Mouse (Mus musculus) midbrain, embryonic 16.5 days (tissue): Measurements from ENCODE around the gene Ubxn11. TPM values are rescaled to one million over a fixed set of nuclear protein-coding genes. Genes with fewer than 3 reads are reported as not detected.

ENCODE experiments used
- ATAC-seq: fragments of 200-750 bp; cut with Nextera tagmentation; 2 replicates; pipeline ENCODE4 v1.8.0; 2017; ENCODE audit warnings: moderate TSS enrichment
- H3K27ac ChIP-seq: fragments of 300-500 bp; sonication (generic); 2 replicates; pipeline ENCODE4 v1.5.1; 2014; ENCODE audit warnings: mild to moderate bottlenecking, low read length, mixed read lengths
- H3K27me3 ChIP-seq: fragments of 300-500 bp; sonication (generic); 2 replicates; pipeline ENCODE4 v1.6.1; 2014; ENCODE audit warnings: low read depth, low read length, mixed read lengths; ENCODE audit not compliant: control insufficient read depth, insufficient read depth
- H3K36me3 ChIP-seq: fragments of 300-500 bp; sonication (generic); 2 replicates; pipeline ENCODE4 v1.6.1; 2014; ENCODE audit warnings: mild to moderate bottlenecking, low read length, moderate library complexity, mixed read lengths; ENCODE audit not compliant: control insufficient read depth, insufficient read depth
- H3K4me1 ChIP-seq: fragments of 300-500 bp; sonication (generic); 2 replicates; pipeline ENCODE4 v1.6.1; 2014; ENCODE audit warnings: mild to moderate bottlenecking, low read length, mixed read lengths; ENCODE audit not compliant: control insufficient read depth, insufficient read depth
- H3K4me2 ChIP-seq: fragments of 300-500 bp; sonication (generic); 2 replicates; pipeline ENCODE4 v1.6.1; 2014; ENCODE audit warnings: mild to moderate bottlenecking, low read length, mixed read lengths
- H3K4me3 ChIP-seq: fragments of 300-500 bp; sonication (generic); 2 replicates; pipeline ENCODE4 v1.5.1; 2014; ENCODE audit warnings: low read depth, mild to moderate bottlenecking, low read length, moderate library complexity, mixed read lengths
- H3K9ac ChIP-seq: fragments of 300-500 bp; sonication (generic); 2 replicates; pipeline ENCODE4 v1.6.1; 2014; ENCODE audit warnings: low read depth, low read length, mixed read lengths
- H3K9me3 ChIP-seq: fragments of 300-500 bp; sonication (generic); replicated peaks from 2 replicates; pipeline ENCODE4 v1.6.1; 2014; ENCODE audit warnings: mild to moderate bottlenecking, low read length, mixed read lengths; ENCODE audit not compliant: control insufficient read depth, poor library complexity, severe bottlenecking
- WGBS: fragments of 180-500 bp; shearing (Covaris S2); extraction: QIAGEN DNeasy Blood & Tissue Kit; methylation state at CpG from one replicate; pipeline ENCODE4 v1.1.7; 2014; 5-methylcytosine and 5-hydroxymethylcytosine counted together
- polyA plus RNA-seq: library from polyadenylated mRNA; unstranded; fragments of >200 nt; fragmentation: Nextera tagmentation; extraction: Ambion mirVana; gene quantifications from 2 replicates; pipeline ENCODE4 v1.2.1, GENCODE M21; 2015

The Ubxn11 gene
- polyA plus RNA-seq, 1 experiment from 2014 or later = 18.4 TPM

DNA sequence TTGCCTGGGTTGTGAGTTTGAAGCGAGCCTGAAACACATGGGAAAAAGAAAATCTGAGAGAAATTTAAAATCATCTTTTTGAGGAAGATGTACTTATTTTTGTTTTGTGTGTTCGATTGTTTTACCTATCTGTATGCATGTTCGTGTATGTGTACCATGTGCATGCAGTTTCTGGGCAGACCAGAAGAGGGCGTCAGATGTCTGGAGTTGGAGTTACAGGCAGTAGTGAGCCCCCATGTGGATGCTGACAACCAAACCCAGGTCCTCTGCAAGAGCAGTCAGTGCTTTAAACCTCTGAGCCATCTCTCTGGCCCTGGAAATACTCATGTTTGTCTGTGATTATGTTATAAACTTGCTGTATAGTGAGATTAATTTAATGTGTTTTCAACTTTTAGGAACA, 17.4 kb upstream of the Ubxn11 start:
- Histone ChIP-seq H3K9ac (no peak overlapping the region), H3K27ac (no peak overlapping the region), H3K9me3 (no peaks in the 10 kb centered on the region), H3K4me2 (no peak overlapping the region), H3K4me3 (no peak overlapping the region), H3K4me1 (peaks cover 2% of the 10 kb centered on the region; the same call in 1 of the 2 replicates), H3K27me3 (peaks cover 14% of the 10 kb centered on the region), H3K36me3 (no peaks in the 10 kb centered on the region)
- no peak for ATAC-seq
- WGBS = 88% methylated on average over 4 of the region's 4 CpGs

DNA sequence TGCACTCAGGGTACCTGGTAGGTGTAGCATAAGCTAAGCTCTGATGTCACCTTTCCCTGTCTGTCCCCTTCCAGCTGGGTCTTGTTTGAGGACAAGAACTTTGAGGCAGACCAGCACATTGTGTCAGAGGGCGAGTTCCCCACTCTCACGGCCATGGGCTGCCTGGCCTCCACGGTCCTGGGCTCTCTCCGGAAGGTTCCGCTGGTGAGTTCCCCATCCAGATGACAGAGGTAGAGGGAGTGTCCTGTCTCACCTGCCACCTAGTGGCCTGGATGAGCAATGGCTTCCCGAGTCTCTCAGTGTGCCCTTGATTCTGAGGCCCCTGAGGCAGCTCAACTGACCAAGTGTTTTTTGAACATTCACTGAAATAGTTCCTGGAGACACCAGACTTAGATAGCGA, 15.0 kb upstream of the Ubxn11 start:
- Histone ChIP-seq H3K4me2 (peak overlapping the region; percentile 18; the same call in 1 of the 2 replicates), H3K4me3 (no peak overlapping the region), H3K36me3 (no peaks in the 10 kb centered on the region), H3K27ac (no peak overlapping the region), H3K9me3 (no peaks in the 10 kb centered on the region), H3K9ac (no peak overlapping the region), H3K4me1 (no peaks in the 10 kb centered on the region; the same call in 1 of the 2 replicates), H3K27me3 (peaks cover 7% of the 10 kb centered on the region)
- 41% methylated on average over 7 of the region's 7 CpGs for WGBS
- no peak for ATAC-seq

DNA sequence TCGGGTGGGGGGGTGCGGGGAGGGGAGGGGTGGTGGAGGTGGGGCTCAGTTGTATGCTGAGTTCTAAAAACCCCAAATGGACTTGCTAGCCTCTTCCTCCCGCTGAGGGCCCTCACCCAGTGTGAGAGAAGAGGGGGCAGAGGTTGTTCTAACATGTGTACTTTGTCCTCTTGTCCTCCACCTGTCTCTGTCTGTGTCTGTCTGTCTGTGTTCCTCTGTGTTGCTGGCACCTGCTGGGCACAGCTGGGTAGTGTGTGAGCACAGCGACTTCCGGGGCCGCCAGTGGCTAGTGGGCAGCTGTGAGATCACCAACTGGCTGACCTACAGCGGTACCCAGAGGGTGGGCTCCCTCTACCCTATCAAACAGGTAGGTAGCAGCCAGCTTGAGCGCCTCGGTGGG, 13.3 kb upstream of the Ubxn11 start:
- Histone ChIP-seq H3K9ac (no peak overlapping the region), H3K9me3 (no peaks in the 10 kb centered on the region), H3K36me3 (no peaks in the 10 kb centered on the region), H3K4me2 (no peak overlapping the region), H3K27ac (no peak overlapping the region), H3K4me1 (no peaks in the 10 kb centered on the region), H3K4me3 (no peak overlapping the region), H3K27me3 (no peaks in the 10 kb centered on the region)
- WGBS = 86% methylated on average over 9 of the region's 9 CpGs
- no peak for ATAC-seq

DNA sequence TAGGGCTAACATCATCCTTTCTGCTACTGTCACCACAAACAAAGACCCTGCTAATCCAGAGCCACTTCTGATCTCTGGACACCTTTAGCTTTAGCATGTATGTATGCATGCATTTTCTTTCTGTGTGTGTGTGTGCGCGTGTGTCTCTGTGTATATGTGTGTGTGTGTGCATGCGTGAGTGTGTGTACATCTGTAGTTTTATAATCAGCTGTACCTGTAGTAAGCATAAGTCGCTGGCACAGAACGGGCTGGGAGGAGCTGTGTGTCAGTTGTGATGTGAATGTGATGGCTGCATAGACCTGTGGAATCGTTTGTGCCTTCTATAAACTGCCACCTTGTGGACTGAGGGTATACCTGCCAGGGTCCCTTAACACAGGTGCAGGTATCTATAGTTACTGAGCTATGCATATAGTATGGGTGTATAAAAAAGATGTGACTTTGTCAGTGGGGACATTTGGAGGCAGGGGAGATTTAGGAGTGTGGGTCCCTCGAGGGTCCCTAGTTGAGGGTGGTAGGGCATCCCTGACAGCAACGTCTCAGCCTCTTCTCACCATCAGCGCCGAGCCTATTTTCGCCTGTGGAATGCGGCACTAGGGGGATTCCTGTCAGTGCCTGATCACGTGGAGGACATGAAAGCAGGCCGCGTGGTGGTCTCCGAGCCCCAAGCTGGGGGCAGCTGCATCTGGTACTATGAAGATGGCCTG, 11.7 kb upstream of the Ubxn11 start:
- 84% methylated on average over 16 of the region's 16 CpGs for WGBS
- Histone ChIP-seq H3K27me3 (no peaks in the 10 kb centered on the region), H3K27ac (no peak overlapping the region), H3K9ac (no peak overlapping the region), H3K4me2 (no peak overlapping the region), H3K4me1 (no peaks in the 10 kb centered on the region), H3K36me3 (no peaks in the 10 kb centered on the region), H3K4me3 (no peak overlapping the region), H3K9me3 (no peaks in the 10 kb centered on the region)
- no peak for ATAC-seq

DNA sequence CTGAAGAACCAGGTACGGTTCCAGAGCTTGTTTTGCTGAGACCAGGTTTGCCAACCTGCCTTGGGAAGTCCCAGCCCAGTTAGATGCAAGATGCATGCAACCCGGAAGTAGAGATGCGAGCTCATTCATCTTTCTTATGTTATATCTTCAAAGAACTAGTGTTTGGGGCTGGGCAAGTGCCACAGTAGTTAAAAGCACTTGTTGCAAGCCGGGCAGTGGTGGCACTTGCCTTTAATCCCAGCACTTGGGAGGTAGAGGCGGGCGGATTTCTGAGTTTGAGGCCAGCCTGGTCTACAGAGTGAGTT, 11.2 kb upstream of the Ubxn11 start:
- ATAC-seq = no peak

DNA sequence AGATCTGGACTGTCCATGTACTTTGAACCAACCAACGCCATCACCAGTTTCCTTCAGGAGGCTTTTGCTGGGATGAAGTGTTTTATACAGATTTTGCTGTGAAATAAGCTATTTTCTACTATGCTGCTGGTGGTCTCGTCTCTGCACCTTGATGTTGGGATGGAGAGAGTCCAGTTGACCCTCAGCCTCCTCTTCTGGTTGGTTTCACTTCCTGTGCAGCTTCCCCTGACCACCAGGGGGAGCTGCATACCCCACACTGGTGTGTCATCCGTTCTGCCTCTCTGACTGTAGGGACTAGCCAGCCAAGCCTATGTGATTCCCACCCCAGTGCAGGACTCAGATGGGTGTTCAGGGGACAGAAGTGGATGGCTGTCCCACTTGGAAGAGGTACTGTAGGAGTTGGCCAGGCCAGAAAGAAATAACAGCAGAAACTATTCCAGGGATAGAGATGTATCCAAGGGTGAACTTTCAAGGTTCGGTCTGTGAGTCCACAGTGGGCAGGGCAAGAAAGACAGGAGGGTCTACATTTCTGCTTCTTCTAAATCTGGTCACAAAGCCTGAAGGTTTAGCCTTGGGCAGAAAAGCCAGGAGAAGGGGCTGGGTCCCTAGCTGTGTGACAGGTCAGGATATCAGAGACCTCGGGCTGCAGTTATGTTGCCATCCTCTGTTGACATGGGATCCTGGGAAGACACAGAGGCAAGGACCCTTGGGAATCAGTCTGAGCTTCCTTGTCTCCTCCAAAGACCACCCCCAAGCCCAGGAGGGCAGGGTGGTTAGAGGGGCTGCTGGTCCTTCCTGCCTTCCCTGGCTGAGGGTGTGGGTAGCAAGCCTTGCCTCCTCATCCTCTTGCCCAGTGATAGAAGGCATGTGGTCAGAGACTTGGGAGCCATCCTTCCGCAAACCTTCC, 9.7 kb upstream of the Ubxn11 start:
- 67% methylated on average over 6 of the region's 6 CpGs for WGBS

More for the DNA sequence above, 11.2 kb upstream of the Ubxn11 start:
- no peaks in the 10 kb centered on the region for H3K9me3 ChIP-seq
- WGBS = 86% methylated on average over 6 of the region's 6 CpGs
- no peak overlapping the region for H3K4me2 ChIP-seq
- H3K4me1 ChIP-seq = no peaks in the 10 kb centered on the region
- H3K36me3 ChIP-seq = no peaks in the 10 kb centered on the region
- H3K27ac ChIP-seq = no peak overlapping the region
- no peak overlapping the region for H3K9ac ChIP-seq
- H3K4me3 ChIP-seq = no peak overlapping the region
- no peaks in the 10 kb centered on the region for H3K27me3 ChIP-seq

DNA sequence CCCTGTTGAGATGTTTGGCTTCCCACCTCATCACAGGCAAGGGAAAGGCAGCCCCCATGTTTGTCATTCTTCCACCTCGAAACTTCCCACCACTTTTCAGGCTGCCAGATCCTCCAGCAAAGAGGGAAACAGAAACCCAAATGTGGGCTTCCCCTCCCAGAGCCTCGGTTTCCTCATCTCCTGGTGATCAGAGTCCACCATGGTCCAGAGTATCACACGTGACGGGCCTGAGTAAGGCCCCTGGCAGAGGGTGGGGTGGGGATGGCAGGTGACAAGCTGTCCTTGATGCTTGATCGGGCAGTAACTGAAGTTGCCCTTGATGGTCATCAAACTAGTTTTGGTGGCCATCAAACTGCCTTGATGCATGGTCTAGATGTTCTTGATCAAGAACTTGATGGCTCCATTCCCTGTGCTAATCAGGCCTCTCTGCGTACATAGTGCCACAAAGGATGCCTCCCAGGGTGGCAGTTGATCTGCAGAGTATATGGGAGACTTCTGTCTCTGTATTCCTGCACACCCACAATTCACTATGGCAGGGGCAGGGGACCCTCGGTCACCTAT, 8.3 kb upstream of the Ubxn11 start:
- no peaks in the 10 kb centered on the region for H3K4me1 ChIP-seq
- no peak overlapping the region for H3K27ac ChIP-seq
- no peak overlapping the region for H3K9ac ChIP-seq
- 92% methylated on average over 7 of the region's 7 CpGs for WGBS
- no peak overlapping the region for H3K4me3 ChIP-seq
- H3K4me2 ChIP-seq = no peak overlapping the region
- no peak for ATAC-seq
- H3K36me3 ChIP-seq = no peaks in the 10 kb centered on the region
- H3K27me3 ChIP-seq = no peaks in the 10 kb centered on the region
- no peaks in the 10 kb centered on the region for H3K9me3 ChIP-seq

More for the DNA sequence above, 9.7 kb upstream of the Ubxn11 start:
- Histone ChIP-seq H3K4me3 (no peak overlapping the region), H3K9me3 (no peaks in the 10 kb centered on the region), H3K9ac (no peak overlapping the region), H3K36me3 (no peaks in the 10 kb centered on the region), H3K27me3 (no peaks in the 10 kb centered on the region), H3K27ac (no peak overlapping the region), H3K4me2 (no peak overlapping the region), H3K4me1 (no peaks in the 10 kb centered on the region)
- ATAC-seq = no peak

DNA sequence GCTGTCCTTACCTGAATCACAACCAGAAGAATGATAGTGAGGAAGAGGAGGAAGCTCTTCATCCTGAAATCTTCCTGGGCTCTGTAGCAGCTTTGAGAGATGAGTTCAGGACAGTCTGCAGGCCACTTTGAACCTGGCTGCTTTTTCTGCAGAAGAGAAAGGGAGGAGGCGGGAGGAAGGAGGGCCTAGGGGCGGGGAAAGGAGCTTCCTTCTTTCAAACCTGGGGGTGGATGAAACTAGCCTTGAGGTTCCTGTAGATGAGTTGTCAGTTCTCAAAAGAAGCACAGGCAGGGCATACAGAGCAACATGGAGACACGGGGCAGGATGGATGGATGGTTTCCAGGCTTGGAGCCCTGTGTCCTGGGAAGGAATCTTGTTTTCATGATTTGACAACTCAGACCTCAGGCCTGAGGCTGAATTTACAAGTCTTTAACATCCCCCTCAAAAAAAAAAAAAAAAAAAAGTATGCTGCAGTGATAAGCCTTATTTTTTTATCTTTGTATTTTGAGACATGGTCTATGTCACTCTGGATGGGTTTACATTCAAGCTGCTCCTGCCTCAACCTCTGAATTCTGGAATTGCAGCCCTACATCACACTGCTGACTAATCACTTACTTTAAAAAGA, 7.3 kb upstream of the Ubxn11 start, which contains the start of gene Cd52:
Gene Cd52, minus strand, starts transcription at position 160 of the 625 bp plus-strand sequence.
- ATAC-seq = no peak
- WGBS = 48% methylated on average over 3 of the region's 3 CpGs
- Histone ChIP-seq H3K4me2 (no peak within 1 kb of the TSS), H3K4me3 (no peak within 1 kb of the TSS), H3K27ac (no peak within 1 kb of the TSS), H3K27me3 (no peaks in the 10 kb centered on the region), H3K9ac (no peak within 1 kb of the TSS), H3K4me1 (no peaks in the 10 kb centered on the region), H3K9me3 (no peaks in the 10 kb centered on the region), H3K36me3 (no peaks in the 10 kb centered on the region)
